Mouse (Mus musculus) kidney, adult 18-20 months (tissue): ENCODE results near the gene Fen1.
A peak's percentile ranks its signal among the peaks of the same experiment; 100 is the strongest.

Experiments used
- DNase-seq: peaks from one replicate; pipeline ENCODE4 v3.0.0; 2021

The Fen1 gene

GRCm38 (mm10) chr19:10203848-10204615 lies at the start of gene Fen1, which contains the start of gene Tmem258:
Gene Fen1 (minus strand): TSS chr19:10204169.
Gene Tmem258 (plus strand): TSS chr19:10204014.
- DNase-seq: peak; percentile 96

- DNase-seq: no peak
Measured at GRCm38 (mm10) chr19:10248128-10248527, 44.2 kb upstream of the Fen1 start.

DNA sequence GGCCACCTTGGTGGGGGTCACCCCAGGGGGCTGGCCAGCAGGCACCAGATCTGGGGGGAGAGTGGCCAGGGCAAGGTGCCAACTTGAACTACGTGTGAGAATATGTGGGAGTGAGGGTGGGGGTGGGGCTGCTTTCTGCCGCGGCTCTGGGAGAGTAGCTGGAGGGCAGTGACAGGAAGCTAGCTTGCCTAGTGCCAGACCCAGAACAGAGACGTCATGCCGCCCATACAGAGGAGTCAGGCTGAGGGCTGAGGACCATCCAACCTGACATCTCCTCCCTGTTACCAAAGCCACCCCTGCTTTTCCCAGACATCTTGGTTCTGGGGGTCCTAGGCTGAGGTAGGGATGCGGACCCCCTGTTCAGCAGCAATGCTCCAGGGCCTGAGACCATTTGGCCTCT lies 43.2 kb upstream of the Fen1 start:
- DNase-seq: no peak

- peak; percentile 67 for DNase-seq
Measured at GRCm38 (mm10) chr19:10244183-10244582, 40.2 kb upstream of the Fen1 start.

GRCm38 (mm10) chr19:10242916-10243315 lies 38.9 kb upstream of the Fen1 start:
- DNase-seq: no peak

- peak; percentile 85 for DNase-seq
Measured at GRCm38 (mm10) chr19:10240654-10241305, 36.8 kb upstream of the Fen1 start, which contains the start of gene Myrf. Gene Myrf (minus strand): TSS chr19:10240748.

GRCm38 (mm10) chr19:10239975-10240653 lies 36.1 kb upstream of the Fen1 start:
- no peak for DNase-seq

DNA sequence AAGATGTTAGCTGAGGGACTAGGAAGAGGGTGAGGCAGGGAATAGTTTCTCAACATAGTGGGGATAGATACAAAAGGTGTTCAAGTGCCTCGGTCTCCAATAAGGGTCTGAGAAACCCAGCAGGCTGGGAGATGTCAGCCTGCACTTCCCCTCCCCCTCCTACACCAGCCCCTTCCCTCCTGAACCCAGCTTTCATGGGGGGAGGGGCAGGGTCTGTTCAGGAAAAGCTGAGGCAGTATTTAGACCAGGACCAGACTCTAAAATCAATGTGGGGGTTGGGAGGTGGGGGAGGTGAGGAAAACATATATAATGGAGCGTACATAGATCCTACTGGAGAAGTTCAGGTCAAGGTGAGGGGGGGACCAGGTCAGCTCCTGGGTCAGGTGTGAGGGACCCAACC lies 35.5 kb upstream of the Fen1 start:
- no peak for DNase-seq

DNA sequence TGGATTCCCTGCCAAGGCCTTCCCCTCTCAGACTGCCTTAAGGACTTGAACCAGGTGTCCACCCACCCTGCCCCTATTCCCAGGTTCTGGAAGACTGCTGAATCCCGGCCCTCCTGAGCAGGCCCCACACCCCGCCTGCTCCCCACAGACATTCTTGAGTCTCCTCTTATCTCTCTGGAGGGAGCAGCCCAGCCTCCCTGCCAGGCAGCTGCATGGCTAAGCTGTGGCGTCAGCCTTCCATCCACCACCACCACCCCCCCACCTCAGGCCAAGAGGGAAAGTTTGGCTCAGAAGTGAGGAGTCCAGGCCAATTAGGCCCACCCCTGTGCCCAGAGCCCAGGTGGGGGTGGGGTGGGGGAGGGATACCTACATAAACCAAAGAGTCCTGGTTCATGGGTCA lies 34.5 kb upstream of the Fen1 start:
- no peak for DNase-seq

DNA sequence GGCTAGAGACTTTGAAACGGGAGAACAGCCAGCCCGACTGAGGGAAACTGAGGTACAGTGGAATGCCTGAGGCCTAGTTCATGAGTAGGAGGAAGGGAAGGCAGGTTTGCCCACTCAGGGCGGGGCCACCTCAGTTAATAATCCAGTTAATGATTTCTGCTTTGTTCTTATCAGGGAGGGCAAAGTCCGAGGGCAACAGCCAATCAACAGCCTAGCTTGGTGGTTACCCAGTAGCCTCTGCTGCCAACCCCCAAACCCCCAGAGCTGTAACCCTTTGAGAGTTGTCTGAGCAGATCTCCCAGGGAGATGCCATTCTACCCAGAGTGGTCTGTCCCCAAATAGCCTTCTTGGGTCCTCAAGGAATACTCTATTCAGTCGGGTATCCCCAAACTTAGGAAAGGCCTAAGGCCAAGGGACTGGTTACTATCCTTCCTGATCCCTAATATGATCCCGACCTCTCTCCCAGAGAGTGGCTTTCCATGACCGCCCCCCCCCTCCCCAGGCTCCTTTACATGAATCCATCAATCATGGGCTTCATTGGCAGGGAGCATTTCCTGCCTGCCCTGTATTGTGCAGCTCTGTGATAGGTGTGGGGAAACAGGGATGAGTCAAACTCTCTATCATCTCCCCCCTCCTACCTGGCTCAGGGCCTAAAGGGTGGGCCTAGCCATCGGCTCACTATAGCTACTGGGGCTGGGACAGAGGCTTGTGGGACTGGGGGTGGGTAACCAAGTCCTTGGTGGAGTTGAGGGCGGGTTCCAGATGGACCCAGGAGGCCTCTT lies 32.0 kb upstream of the Fen1 start:
- peak; percentile 53 for DNase-seq

DNA sequence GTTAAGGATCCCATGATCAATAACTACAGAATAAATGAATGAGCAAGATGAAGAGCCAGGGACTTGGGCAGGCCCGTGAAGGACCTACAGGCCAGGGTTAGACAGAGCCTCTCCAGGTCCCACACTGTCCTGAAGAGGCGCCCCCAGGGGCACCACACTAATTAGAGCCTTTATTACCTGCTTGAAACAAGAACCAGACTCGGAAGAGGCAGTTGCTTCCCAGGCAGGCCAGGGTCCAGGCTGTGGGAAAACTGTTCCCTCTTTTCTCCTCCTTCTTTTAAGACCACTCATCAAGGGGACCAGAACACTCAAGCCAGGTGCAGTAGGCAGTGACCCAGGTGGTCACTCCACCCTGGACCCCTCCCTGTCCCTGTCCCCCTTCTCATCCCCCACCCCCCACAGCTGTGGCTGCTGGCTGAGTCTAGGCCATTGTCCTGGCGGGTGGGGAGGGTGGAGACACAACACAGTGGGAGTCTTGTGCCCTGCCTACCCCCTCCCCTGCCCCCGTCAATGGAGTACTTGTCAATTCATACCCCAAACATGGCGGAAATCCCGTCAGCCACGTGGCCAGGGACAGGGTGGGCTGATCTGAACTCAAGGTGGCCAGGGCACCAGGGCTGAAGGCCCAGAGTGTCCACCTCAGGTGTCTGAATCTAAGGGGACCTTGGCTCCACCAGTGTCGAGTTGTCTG lies 28.5 kb upstream of the Fen1 start:
- no peak for DNase-seq

DNA sequence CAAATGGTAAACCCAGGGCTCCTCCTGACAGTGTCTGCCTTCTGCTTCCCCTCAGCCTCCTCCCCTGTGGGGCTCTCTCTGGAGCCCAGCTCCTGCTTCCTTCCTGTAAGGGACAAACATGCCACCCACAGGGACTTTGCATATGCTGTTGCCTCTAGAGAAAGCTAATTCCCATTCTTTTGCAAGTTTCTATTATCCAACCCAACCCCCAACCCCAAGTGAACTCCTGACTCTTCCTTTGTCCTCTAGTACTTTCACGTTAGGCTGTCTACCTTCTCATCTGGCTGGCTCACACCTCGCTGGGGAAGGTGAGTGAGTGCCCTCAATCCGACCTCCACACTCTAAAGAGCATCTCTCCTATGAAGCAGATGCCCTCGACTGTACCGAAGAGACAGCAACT lies 27.9 kb upstream of the Fen1 start:
- DNase-seq: no peak

DNA sequence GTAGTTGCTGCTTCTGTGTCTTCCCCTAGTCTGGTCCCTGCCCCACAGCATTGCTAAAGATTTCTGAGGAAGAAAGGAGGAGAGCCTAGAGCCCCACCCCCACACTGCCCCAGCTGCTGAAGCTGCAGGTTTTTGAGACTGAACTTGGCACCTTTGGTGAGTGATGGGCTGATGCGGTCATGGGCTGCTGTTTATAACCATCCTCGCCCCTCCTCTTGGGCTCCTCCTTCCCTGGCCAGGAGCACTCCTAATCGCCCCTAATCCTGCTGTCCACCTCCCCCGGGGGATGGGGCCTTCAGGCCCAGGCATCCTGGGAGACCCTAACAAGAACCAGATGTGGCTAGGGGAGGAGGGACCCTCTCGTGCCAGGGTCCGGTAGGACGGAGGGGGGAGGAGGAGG lies 27.0 kb upstream of the Fen1 start:
- DNase-seq: peak; percentile 24

DNA sequence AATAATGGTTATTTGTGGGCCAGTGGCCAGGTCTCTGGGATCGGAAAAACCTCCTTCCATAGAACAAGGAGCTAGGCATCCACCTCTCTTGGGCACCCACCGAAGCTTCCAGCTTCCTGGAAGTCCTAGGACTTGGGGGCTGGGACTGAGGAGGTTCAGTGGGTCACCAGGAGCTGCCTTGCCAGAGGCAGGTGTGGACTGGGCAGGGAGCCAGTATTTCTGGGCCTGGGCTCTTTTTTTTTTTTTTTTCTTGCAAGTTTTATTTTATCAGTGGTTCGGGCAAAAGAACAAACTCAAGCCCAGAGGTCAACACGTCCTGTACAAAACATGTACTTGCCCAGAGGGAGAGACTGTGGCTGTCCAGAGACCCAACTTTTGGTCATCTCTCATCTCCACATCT lies 21.8 kb upstream of the Fen1 start:
- DNase-seq: peak; percentile 34

GRCm38 (mm10) chr19:10224637-10225453 lies 20.9 kb upstream of the Fen1 start:
- no peak for DNase-seq

- DNase-seq: no peak
Measured at GRCm38 (mm10) chr19:10223561-10223960, 19.6 kb upstream of the Fen1 start.

DNA sequence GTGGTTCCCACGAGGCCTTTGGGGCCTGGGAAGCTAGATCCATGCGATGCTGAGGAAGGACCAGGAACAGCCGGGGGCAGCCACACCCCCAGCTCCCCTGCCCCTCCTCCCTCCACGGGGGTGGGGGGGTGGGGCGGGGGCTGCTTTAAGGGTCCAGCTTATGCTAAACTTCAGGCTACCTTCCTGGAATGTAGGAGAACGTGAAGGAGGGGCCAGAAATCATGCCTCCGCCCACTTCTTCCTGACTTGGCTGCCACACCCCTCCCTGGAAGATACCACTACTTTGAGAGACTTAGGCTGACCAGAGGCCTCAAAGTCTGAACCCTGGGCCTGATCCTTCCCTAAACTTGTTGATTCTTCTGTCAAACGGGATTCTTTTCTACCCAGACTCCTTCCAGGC lies 18.7 kb upstream of the Fen1 start:
- DNase-seq: no peak

DNA sequence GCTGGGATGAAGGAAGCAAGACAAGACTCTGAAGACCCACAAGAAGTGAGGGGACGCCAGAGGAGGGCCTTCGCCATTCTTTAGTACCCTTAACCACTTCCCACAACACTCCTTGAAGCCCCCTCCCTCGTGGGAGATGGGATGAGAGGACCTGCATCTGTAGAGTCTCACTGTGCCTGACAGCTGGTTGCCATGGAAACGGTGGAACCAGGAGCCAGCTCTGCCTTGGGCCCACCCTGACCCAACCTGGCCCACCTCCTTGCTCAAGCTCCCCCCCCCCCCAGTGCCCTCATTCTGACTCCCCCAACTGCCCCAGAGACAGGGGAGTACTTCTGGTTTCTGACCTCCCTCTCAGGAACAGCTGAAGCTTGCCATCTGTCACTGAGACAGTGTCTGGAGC lies 17.6 kb upstream of the Fen1 start:
- DNase-seq: no peak

DNA sequence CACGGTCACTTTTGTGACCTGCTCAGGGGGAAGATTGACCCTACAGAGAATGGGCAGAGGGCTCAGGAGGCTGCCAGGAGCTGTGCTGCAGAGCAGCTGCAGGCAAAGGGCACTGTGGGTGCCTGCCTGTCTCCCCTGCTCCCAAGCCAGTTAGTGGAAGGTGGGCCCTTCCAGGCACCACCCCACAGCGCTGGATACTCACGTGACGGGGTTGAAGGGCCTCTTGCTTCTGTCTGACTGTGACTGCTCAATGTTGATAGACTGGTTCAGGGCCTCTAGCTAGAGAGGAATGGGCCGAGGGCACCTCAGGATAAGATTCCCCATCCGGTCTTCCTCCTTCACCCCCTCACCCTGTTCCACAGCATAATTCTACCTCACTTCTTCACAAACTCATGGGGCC lies 15.6 kb upstream of the Fen1 start:
- DNase-seq: no peak

GRCm38 (mm10) chr19:10219108-10219507 lies 15.1 kb upstream of the Fen1 start:
- peak; percentile 40 for DNase-seq

DNA sequence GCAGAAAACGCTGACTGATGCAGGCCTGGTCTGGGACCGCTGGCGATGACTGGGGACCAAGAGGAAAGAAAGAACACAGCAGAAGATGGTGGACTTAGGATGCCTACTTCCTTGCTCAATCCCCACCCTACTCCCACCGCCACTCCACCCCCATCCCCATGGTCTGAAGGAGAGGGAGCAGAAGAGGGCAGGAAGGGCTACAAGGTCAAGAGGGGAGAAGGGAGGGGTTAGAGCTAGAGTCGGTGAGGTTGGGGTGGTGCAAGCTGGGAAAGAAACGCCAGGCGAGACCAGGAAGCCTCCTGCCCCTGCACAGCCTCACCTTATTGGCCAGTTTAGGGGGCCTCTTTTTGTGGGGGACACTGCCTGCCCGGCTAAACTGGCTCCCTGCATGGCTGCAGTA lies 12.1 kb upstream of the Fen1 start:
- DNase-seq: no peak
